Mouse (Mus musculus): ENCODE measurements around the gene Ltbp1. TPM values are rescaled to one million over a fixed set of nuclear protein-coding genes. Genes with fewer than 3 reads are reported as not detected.

Ltbp1 gene
- total and polyA plus RNA-seq, 3 experiments, result 2.3 to 6.4 (median 2.5) TPM

- dilution Hi-C loops (cut with MboI; ENCODE audit: extremely low pct_ligation_motif_present, extremely low pct_unique_long_range_greater_than_20kb, low sequenced_read_pairs) (no loop called here), in situ Hi-C loops (cut with MboI; ENCODE audit: low pct_ligation_motif_present, low pct_unique_long_range_greater_than_20kb, low sequenced_read_pairs) (no loop called here)
- no peak overlapping the region for H3K4me2 ChIP-seq (ENCODE audit: insufficient read depth, low read depth, poor library complexity, severe bottlenecking)
- H3K4me1 ChIP-seq (ENCODE audit: control insufficient read depth in 1 of 2, insufficient read depth in 2 of 2), result no peaks in the 10 kb centered on the region
- no peak overlapping the region for H3K9ac ChIP-seq (ENCODE audit: insufficient read depth, low read depth)
- H3K4me3 ChIP-seq (replicated peaks in 1 of 3; ENCODE audit: low read depth in 2 of 3, low read length in 2 of 3, poor library complexity in 1 of 3), result no peak overlapping the region
- H3K36me3 ChIP-seq (replicated peaks in 1 of 2; ENCODE audit: control insufficient read depth in 1 of 2, insufficient read depth in 1 of 2, low read length in 1 of 2), result no peaks in the 10 kb centered on the region
- no peaks in the 10 kb centered on the region for H3K79me2 ChIP-seq (replicated peaks; ENCODE audit: control insufficient read depth, extremely low read depth, insufficient read depth, poor library complexity, severe bottlenecking)
- no peak overlapping the region for H3K27ac ChIP-seq (ENCODE audit: insufficient read depth, low read depth)
- TF ChIP-seq KAT2A (IDR thresholded peaks at IDR 0.05; ENCODE audit: insufficient replicate concordance, low read length), result no peak
- no peak for TF ChIP-seq HCFC1 (IDR thresholded peaks at IDR 0.05; ENCODE audit: low read depth, low read length)
- no peak for TF ChIP-seq CHD2 (IDR thresholded peaks at IDR 0.05; ENCODE audit: low read length)
- TF ChIP-seq SMC3 (IDR thresholded peaks at IDR 0.05; ENCODE audit: low read depth, low read length), result no peak
- TF ChIP-seq MAX (IDR thresholded peaks at IDR 0.05; ENCODE audit: low read length), result no peak
- TF ChIP-seq JUN (IDR thresholded peaks at IDR 0.05; ENCODE audit: insufficient read depth, low read depth, low read length), result no peak
- no peak for TF ChIP-seq RAD21 (IDR thresholded peaks at IDR 0.05; ENCODE audit: low read depth, low read length)
- no peak for TF ChIP-seq POLR2A (IDR thresholded peaks at IDR 0.05; ENCODE audit: low read depth, low read length)
- no peak for TF ChIP-seq ZNF384 (IDR thresholded peaks at IDR 0.05; ENCODE audit: low read depth, low read length)
- TF ChIP-seq USF1 (IDR thresholded peaks at IDR 0.05; ENCODE audit: low read depth, low read length), result no peak
- no peak for TF ChIP-seq USF2 (conservative IDR thresholded peaks at IDR 0.05; ENCODE audit: low read depth, low read length)
- no peaks in the 10 kb centered on the region for H3K27me3 ChIP-seq (replicated peaks)
- H3K9me3 ChIP-seq (replicated peaks; ENCODE audit: low read length), result peaks cover 7% of the 10 kb centered on the region
- DNase-seq (ENCODE audit: extremely low read depth), result no peak
Observed at GRCm38 (mm10) chr17:75051440-75051925, 46.1 kb downstream of the Ltbp1 start.

- no peak overlapping the region for H3K4me2 ChIP-seq (ENCODE audit: insufficient read depth, low read depth, poor library complexity, severe bottlenecking)
- H3K79me2 ChIP-seq (replicated peaks; ENCODE audit: control insufficient read depth, extremely low read depth, insufficient read depth, poor library complexity, severe bottlenecking), result no peaks in the 10 kb centered on the region
- H3K9me3 ChIP-seq (replicated peaks; ENCODE audit: low read length), result peaks cover 7% of the 10 kb centered on the region
- no peaks in the 10 kb centered on the region for H3K4me1 ChIP-seq (ENCODE audit: control insufficient read depth in 1 of 2, insufficient read depth in 2 of 2)
- in situ Hi-C loops (cut with MboI; ENCODE audit: low pct_ligation_motif_present, low pct_unique_long_range_greater_than_20kb, low sequenced_read_pairs), result no loop called here
- no peak for DNase-seq (ENCODE audit: extremely low read depth)
- no peak overlapping the region for H3K4me3 ChIP-seq (replicated peaks in 1 of 3; ENCODE audit: low read depth in 2 of 3, low read length in 2 of 3, poor library complexity in 1 of 3)
- no peak overlapping the region for H3K27ac ChIP-seq (ENCODE audit: insufficient read depth, low read depth)
- TF ChIP-seq TCF12 (IDR thresholded peaks at IDR 0.05; ENCODE audit: low read depth, low read length) (no peak), MXI1 (IDR thresholded peaks at IDR 0.05; ENCODE audit: low read depth, low read length) (no peak), ELF1 (IDR thresholded peaks at IDR 0.05; ENCODE audit: low read depth, low read length) (no peak), PAX5 (IDR thresholded peaks at IDR 0.05; ENCODE audit: low read length) (no peak), USF2 (conservative IDR thresholded peaks at IDR 0.05; ENCODE audit: low read depth, low read length) (no peak)
- dilution Hi-C loops (cut with MboI; ENCODE audit: extremely low pct_ligation_motif_present, extremely low pct_unique_long_range_greater_than_20kb, low sequenced_read_pairs), result no loop called here
- no peaks in the 10 kb centered on the region for H3K27me3 ChIP-seq (replicated peaks)
- H3K9ac ChIP-seq (ENCODE audit: insufficient read depth, low read depth), result no peak overlapping the region
- no peaks in the 10 kb centered on the region for H3K36me3 ChIP-seq (replicated peaks in 1 of 2; ENCODE audit: control insufficient read depth in 1 of 2, insufficient read depth in 1 of 2, low read length in 1 of 2)
Observed at GRCm38 (mm10) chr17:75055235-75055634, 49.9 kb downstream of the Ltbp1 start.

GRCm38 (mm10) chr17:75055961-75056360, 50.6 kb downstream of the Ltbp1 start:
- dilution Hi-C loops (cut with MboI; ENCODE audit: extremely low pct_ligation_motif_present, extremely low pct_unique_long_range_greater_than_20kb, low sequenced_read_pairs), result no loop called here
- Histone ChIP-seq H3K4me2 (ENCODE audit: insufficient read depth, low read depth, poor library complexity, severe bottlenecking) (no peak overlapping the region), H3K9me3 (replicated peaks; ENCODE audit: low read length) (peaks cover 7% of the 10 kb centered on the region), H3K36me3 (replicated peaks in 1 of 2; ENCODE audit: control insufficient read depth in 1 of 2, insufficient read depth in 1 of 2, low read length in 1 of 2) (no peaks in the 10 kb centered on the region), H3K27me3 (replicated peaks) (no peaks in the 10 kb centered on the region), H3K4me1 (ENCODE audit: control insufficient read depth in 1 of 2, insufficient read depth in 2 of 2) (no peaks in the 10 kb centered on the region), H3K9ac (ENCODE audit: insufficient read depth, low read depth) (no peak overlapping the region), H3K4me3 (replicated peaks in 1 of 3; ENCODE audit: low read depth in 2 of 3, low read length in 2 of 3, poor library complexity in 1 of 3) (no peak overlapping the region), H3K27ac (ENCODE audit: insufficient read depth, low read depth) (no peak overlapping the region), H3K79me2 (replicated peaks; ENCODE audit: control insufficient read depth, extremely low read depth, insufficient read depth, poor library complexity, severe bottlenecking) (no peaks in the 10 kb centered on the region)
- no peak for TF ChIP-seq EP300 (IDR thresholded peaks at IDR 0.05; ENCODE audit: low read length)
- no peak for TF ChIP-seq MAX (IDR thresholded peaks at IDR 0.05; ENCODE audit: low read length)
- no peak for TF ChIP-seq GABPA (IDR thresholded peaks at IDR 0.05; ENCODE audit: insufficient replicate concordance, low read depth, low read length)
- no peak for TF ChIP-seq HCFC1 (IDR thresholded peaks at IDR 0.05; ENCODE audit: low read depth, low read length)
- no peak for TF ChIP-seq SIN3A (IDR thresholded peaks at IDR 0.05; ENCODE audit: low read length)
- TF ChIP-seq JUND (conservative IDR thresholded peaks at IDR 0.05; ENCODE audit: low read depth, low read length), result no peak
- no peak for TF ChIP-seq E2F4 (IDR thresholded peaks at IDR 0.05; ENCODE audit: insufficient replicate concordance, low read depth, low read length)
- no peak for TF ChIP-seq MXI1 (IDR thresholded peaks at IDR 0.05; ENCODE audit: low read depth, low read length)
- TF ChIP-seq ZMIZ1 (IDR thresholded peaks at IDR 0.05; ENCODE audit: low read depth, low read length), result no peak
- no peak for TF ChIP-seq NRF1 (IDR thresholded peaks at IDR 0.05; ENCODE audit: low read depth, low read length)
- no peak for TF ChIP-seq MAZ (IDR thresholded peaks at IDR 0.05; ENCODE audit: low read depth, low read length)
- no peak for TF ChIP-seq RCOR1 (conservative IDR thresholded peaks at IDR 0.05; ENCODE audit: low read depth, low read length)
- no peak for TF ChIP-seq NELFE (IDR thresholded peaks at IDR 0.05; ENCODE audit: low read depth, low read length)
- no peak for TF ChIP-seq UBTF (IDR thresholded peaks at IDR 0.05; ENCODE audit: low read depth, low read length)
- in situ Hi-C loops (cut with MboI; ENCODE audit: low pct_ligation_motif_present, low pct_unique_long_range_greater_than_20kb, low sequenced_read_pairs), result no loop called here
- no peak for DNase-seq (ENCODE audit: extremely low read depth)

All from CH12.LX (cell line).